Mouse (Mus musculus): ENCODE data around the gene Gab1.

The Gab1 gene

DNA sequence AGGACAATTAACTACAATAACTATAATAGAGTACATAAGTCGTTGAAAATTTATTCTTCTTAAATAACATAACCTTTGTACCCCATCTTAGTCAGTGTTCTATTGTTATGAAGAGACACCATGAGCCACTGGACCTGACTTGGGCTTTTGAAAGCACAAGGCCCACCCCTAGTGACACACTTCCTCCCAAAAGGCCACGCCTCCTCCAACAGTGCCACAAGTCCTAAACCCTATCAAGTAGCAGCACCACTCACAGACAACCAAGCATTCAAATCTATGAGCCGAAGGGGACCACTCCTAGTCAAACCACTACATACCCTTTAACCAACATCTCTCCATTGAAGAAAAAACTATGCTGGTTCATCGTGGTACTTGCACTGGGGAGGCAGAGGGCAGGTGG is 131.2 kb downstream of the Gab1 start:
- no peak for DNase-seq (ENCODE audit: inconsistent ontology term)

DNA sequence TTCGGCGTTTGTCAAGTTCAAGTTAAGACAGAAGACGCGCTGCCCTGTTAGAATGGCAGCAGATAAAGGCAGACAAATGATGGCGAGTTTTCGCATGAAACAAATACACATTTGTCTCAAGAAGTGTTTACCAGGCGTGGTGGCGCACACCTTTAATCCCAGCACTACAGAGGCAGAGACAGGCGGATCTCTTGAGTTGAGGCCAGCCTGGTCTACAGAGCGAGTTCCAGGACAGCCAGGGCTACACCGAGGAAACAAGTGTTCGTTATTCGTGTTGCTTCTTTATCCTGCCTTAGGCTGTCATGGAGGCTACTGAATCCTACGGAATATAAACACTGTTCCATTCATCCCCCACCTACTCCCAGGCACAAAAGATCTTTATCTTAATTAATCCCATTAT is 140.4 kb downstream of the Gab1 start:
- DNase-seq (ENCODE audit: inconsistent ontology term): no peak

DNA sequence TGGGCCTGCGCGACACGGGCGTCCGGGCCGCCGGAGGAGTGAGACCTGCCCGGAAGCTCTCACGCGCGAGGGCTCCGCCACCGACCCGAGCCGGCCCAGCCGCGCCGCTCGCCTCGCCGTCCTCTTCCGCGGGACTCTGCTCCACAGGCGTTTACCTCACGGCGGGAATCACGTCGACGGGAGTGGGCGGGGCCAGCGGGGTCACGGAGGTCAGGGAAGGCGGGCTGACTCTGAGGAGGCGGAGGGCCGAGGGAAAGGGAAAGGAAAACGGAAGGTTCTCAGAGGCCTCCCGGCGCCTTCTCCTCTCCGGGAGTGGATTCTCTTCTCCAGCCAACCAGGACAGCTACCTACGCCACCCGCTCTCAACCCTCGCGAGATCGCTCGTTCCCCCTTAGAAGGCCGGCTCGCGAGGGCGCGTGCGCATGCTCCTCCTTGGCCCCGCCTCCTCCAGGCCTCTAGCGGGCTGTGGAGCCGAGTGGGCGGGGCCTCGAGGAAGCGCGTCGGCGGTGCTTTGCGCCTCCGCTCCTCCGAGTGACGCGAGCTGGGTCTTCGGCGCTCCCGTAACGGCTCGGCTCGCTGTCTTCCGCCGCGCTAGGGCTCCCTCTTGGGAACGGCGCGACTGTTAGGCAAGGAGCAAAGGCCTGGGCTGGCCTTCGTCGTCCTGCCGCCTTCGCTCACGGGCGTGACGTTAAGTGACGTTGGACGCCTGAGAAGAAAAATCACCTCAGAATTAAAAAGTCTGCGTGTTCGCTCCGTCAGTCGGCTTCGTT is 141.0 kb downstream of the Gab1 start, which contains the start of gene Smarca5:
Smarca5 (minus strand) TSS at position 343 of the 770 bp plus-strand sequence.
- DNase-seq (ENCODE audit: inconsistent ontology term): peak; percentile 95

DNA sequence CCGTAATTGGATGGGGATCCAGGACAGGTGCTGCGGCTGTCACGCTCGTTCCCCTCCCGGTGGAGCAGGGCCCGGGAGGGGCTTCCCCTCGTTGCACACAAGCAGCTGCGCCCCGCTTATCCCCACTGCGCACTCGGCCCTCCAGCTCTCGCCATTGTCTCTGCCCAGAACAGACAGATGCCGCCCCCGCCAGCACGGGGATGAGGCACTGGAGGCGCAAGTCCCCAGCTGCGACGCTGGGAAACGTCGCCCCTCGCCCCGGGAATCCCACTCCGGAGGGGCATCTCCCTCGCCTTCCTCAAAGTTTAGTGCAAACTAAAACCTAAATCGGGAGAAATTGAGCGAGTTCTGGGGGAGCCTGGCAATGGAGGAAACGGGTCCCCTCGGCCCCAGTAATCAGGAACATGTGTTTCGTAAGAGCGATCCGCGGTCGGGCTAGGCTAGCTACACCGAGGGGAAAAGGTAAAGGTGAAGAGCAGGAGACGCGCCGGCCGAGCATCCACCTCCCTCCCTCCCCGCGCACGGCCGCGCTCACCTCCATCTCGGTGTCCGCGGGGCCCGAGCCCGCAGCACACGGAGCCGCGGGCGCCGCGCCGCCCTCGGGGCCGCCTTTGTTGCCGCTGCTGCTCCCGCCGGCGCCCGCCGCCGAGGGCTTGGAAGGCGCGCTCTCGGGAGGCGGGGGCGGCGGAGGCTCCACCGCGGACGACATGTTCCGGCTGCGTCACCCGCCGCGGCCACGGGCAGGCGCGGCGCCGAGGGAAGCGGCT is 141.7 kb downstream of the Gab1 start:
- no peak for DNase-seq (ENCODE audit: inconsistent ontology term)

- DNase-seq (ENCODE audit: inconsistent ontology term): peak; percentile 60
Observed at GRCm38 (mm10) chr8:80738046-80738387, 142.3 kb downstream of the Gab1 start.

DNA sequence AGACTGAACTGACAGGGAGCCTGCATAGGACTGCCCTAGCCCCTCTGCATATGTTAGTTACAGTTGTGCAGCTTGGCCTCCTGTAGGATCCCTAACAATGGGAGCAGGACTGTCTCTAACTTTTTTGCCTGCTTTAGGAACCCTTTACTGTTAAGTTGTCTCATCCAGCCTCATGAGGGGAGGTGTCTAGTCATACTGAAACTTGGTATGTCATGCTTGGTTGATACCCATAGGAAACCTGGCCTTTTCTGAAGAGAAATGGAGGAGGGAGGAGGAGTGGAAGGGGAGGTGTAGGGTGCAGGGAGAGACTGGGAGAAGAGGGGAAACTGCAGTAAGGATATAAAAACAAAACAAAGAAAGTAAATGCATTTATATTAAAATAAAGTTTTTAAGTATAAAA is 148.0 kb downstream of the Gab1 start:
- no peak for DNase-seq (ENCODE audit: inconsistent ontology term)

DNA sequence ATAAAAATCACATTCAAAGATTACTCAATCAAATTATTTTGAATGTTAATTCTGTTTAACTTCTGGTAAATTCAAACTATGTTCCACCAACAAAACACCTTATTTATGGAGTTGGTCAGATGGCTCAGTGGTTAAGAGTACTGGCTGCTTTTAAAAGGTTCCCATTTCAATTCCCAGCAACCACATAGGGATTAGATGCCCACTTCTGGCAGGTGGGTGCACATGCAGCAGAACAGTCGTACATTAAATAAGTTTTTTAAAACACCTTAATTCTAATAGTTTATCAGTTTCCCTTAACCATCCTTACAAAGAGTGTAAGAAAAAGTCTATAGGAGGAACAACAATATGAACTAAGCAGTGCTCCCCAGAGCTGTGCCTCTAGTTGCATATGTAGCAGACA is 165.9 kb downstream of the Gab1 start:
- no peak for DNase-seq (ENCODE audit: inconsistent ontology term)
